Mouse (Mus musculus): ENCODE measurements around the gene Cnih2.

DNA sequence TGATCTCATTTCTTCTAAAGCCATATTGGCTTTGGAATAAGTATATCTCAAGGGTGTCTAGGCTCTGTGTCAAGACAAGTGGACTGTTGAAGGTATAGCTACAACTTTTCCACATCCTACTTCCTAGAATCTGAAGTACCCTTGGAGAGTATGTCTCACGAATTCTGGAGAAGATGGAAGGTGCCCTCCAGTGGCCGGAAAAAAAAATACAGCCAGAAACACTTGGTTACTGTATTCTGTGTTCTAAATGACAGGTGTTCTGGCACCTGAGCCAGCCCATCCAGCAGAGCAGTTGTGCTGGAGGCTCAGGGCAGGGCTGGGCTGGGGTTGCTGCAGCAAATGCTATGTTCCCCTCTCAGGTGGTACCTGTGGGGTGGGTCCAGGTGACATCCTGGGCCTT is 41.3 kb upstream of the Cnih2 start:
- TF ChIP-seq CTCF (conservative IDR thresholded peaks at IDR 0.05; ENCODE audit: low read length) (peak; percentile 78), NANOG (IDR thresholded peaks at IDR 0.05; ENCODE audit: borderline replicate concordance, low read length) (no peak), POU5F1 (IDR thresholded peaks at IDR 0.05; ENCODE audit: borderline replicate concordance, low read length) (no peak)

Data from E14TG2a.4 (cell line).